Mouse (Mus musculus) testis, adult 2 months (tissue): ENCODE measurements around the gene Cdc42ep1. TPM values are rescaled to one million over a fixed set of nuclear protein-coding genes. Genes with fewer than 3 reads are reported as not detected.

Experiments
- H3K27ac ChIP-seq: fragments of 200-500 bp; 2 replicates; pipeline ENCODE4 v1.5.1; 2012; ENCODE audit warnings: low read depth, low read length; ENCODE audit not compliant: control insufficient read depth, insufficient read depth
- H3K27me3 ChIP-seq: fragments of 200-500 bp; 2 replicates; pipeline ENCODE4 v1.6.1; 2012; ENCODE audit warnings: mild to moderate bottlenecking, low read length, moderate library complexity; ENCODE audit not compliant: control insufficient read depth, insufficient read depth
- H3K36me3 ChIP-seq: fragments of 200-500 bp; 2 replicates; pipeline ENCODE4 v1.6.1; 2012; ENCODE audit warnings: mild to moderate bottlenecking, low read length; ENCODE audit not compliant: control insufficient read depth, insufficient read depth
- H3K4me1 ChIP-seq: fragments of 200-500 bp; 2 replicates; pipeline ENCODE4 v1.6.1; 2012; ENCODE audit warnings: low read length; ENCODE audit not compliant: control insufficient read depth, insufficient read depth
- H3K4me3 ChIP-seq: fragments of 200-500 bp; 2 replicates; pipeline ENCODE4 v1.5.1; 2012; ENCODE audit warnings: low read depth, mild to moderate bottlenecking, low read length, moderate library complexity, mixed read lengths; ENCODE audit not compliant: control insufficient read depth
- CTCF ChIP-seq: fragments of 200-500 bp; IDR thresholded peaks from 2 replicates; pipeline ENCODE4 v1.5.1; 2012; ENCODE audit warnings: low read depth, mild to moderate bottlenecking, inconsistent platforms, low read length, moderate library complexity; ENCODE audit not compliant: control insufficient read depth, insufficient read depth, insufficient replicate concordance
- POLR2A ChIP-seq: fragments of 200-500 bp; IDR thresholded peaks from 2 replicates; pipeline ENCODE4 v1.6.1; 2012; ENCODE audit warnings: low read depth, mild to moderate bottlenecking, inconsistent platforms, low read length, moderate library complexity; ENCODE audit not compliant: control insufficient read depth
- polyA plus RNA-seq: library from polyadenylated mRNA; depleted of rRNA; stranded (reverse); fragments of >200 nt; gene quantifications from 2 replicates; pipeline ENCODE4 v1.2.3, GENCODE M21; 2012

The Cdc42ep1 gene
- polyA plus RNA-seq, 1 experiment, result 2.9 TPM

DNA sequence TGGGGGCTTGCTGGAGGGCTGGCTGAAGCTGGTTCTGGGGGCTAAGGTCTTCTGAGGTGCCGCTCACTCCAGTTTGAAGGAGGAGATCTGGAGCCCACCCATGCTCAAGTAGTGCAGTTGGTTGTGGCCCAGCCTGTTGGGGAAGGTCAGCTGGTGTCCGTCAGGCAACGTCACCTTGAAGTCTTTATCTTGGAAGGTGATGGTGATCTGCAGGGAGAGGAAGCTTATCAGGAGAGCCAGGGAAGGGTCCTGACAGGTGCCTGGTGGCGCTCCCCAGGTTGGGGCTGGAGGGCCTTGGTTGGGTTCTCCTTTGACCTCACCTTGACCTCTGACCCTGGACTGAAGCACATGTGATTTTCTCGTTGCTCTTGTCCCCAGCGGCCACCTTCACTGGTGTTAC lies 8.5 kb downstream of the Cdc42ep1 start:
- Histone ChIP-seq H3K27ac (no peak overlapping the region), H3K4me3 (no peak overlapping the region), H3K36me3 (no peaks in the 10 kb centered on the region), H3K27me3 (no peaks in the 10 kb centered on the region), H3K4me1 (peaks cover 8% of the 10 kb centered on the region)
- TF ChIP-seq CTCF (no peak), POLR2A (no peak)

DNA sequence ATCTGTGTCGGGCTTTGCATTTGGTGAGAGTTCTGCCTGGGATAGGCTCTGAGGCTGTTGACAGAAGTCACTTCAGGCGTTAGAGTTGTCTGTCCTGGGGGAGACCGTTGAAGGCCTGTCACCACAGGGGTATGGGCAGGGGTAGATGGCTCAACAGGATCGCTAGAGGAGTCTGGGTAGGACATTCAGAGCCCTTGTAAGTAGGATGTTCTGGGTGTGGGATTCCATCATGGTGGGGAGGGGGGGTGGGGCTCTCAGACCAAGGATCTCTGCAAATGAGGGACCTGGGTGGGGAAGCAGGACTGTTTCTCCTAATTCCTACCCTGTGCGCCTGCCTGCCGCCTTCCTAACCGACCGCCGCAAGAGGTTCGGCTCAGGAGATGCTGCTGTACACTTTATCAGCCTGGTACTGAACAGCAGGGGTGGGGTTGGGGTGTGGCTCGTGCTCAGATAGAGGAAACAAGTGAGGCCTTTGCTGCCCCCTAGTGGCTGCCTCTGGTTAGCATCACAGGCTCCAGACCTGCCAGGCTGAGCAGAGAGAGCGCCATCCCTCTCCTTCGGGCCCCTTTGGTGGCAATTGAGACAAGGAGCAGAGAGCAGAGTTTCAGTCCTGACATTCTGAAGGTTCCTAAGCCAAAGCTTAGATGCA lies 9.2 kb downstream of the Cdc42ep1 start:
- no peaks in the 10 kb centered on the region for H3K36me3 ChIP-seq
- H3K4me1 ChIP-seq, result peaks cover 8% of the 10 kb centered on the region
- TF ChIP-seq POLR2A, result no peak
- TF ChIP-seq CTCF, result peak; percentile 92
- no peaks in the 10 kb centered on the region for H3K27me3 ChIP-seq
- H3K27ac ChIP-seq, result no peak overlapping the region
- H3K4me3 ChIP-seq, result peak overlapping the region; percentile 44

DNA sequence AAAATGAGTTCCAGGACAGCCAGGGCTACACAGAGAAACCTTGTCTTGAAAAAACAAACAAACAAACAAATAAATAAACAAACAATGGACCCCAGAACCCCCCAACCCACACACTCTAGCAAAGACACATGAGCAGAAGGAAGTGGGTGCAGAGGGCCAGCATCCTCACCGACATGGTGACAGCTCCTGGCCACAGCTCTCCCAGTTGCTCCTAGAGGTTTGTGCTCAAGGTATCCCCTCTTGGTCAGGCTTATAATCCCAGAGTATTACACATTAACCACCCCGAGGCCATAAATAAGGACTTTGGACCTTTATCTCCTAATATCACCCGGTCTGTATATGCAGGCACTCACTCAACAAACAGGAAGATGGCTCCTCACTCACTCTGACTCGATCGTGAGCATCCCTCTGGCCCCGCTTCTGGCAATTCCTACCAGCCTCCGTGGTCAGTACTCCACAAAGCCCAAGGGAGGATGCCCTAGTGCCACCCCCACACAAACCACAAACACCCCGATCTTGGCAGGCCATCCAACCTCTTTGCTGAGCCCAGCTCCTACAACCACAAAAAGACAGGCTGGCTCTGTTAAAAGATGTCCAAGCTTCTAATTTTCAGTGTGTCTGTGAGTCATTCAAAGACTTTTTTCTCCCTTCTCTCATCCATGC lies 13.0 kb downstream of the Cdc42ep1 start, which contains the start of gene Lgals2:
TSS of gene Lgals2 (minus strand) at position 227 of the 663 bp plus-strand sequence.
- H3K27ac ChIP-seq, result no peak within 1 kb of the TSS
- no peaks in the 10 kb centered on the region for H3K36me3 ChIP-seq
- no peak within 1 kb of the TSS for H3K4me3 ChIP-seq
- TF ChIP-seq CTCF (no peak), POLR2A (no peak)
- peaks cover 7% of the 10 kb centered on the region for H3K4me1 ChIP-seq
- H3K27me3 ChIP-seq, result no peaks in the 10 kb centered on the region

GRCm38 (mm10) chr15:78857009-78857408 lies 14.6 kb downstream of the Cdc42ep1 start:
- no peaks in the 10 kb centered on the region; the same call in 1 of the 2 replicates for H3K4me1 ChIP-seq
- no peak overlapping the region for H3K27ac ChIP-seq
- TF ChIP-seq POLR2A (no peak), CTCF (no peak)
- no peaks in the 10 kb centered on the region for H3K36me3 ChIP-seq
- H3K27me3 ChIP-seq, result no peaks in the 10 kb centered on the region
- H3K4me3 ChIP-seq, result no peak overlapping the region

- H3K27me3 ChIP-seq, result no peaks in the 10 kb centered on the region
- no peaks in the 10 kb centered on the region for H3K36me3 ChIP-seq
- no peak for TF ChIP-seq CTCF
- no peak for TF ChIP-seq POLR2A
- no peak overlapping the region for H3K4me3 ChIP-seq
- peaks cover 8% of the 10 kb centered on the region for H3K4me1 ChIP-seq
- H3K27ac ChIP-seq, result no peak overlapping the region
Measured at GRCm38 (mm10) chr15:78859311-78859710, 16.9 kb downstream of the Cdc42ep1 start.

GRCm38 (mm10) chr15:78859714-78860113 lies 17.3 kb downstream of the Cdc42ep1 start:
- no peak for TF ChIP-seq POLR2A
- TF ChIP-seq CTCF, result no peak
- H3K27ac ChIP-seq, result no peak overlapping the region
- H3K36me3 ChIP-seq, result no peaks in the 10 kb centered on the region
- H3K4me1 ChIP-seq, result peaks cover 9% of the 10 kb centered on the region
- no peaks in the 10 kb centered on the region for H3K27me3 ChIP-seq
- H3K4me3 ChIP-seq, result no peak overlapping the region

DNA sequence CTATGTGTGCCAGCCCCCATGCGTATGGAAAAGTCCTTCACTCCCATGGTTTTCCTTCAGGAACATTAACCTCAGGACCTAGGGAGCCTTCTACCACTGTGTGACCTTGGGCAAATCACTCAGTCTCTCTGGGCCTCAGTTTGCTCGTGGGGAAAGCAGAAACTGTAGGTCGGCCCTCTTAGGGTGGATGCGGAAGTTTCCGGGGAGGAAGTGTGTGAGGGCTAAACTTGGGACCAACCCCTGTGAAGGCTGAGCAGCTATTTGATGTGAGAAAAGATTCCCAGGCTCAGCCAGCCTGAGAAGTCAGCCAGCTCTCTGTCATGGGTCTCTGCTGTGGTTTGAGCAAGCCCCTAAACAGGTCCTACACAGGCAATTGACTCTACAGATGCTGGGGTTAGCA lies 19.9 kb downstream of the Cdc42ep1 start:
- TF ChIP-seq CTCF (no peak), POLR2A (no peak)
- Histone ChIP-seq H3K4me3 (no peak overlapping the region), H3K4me1 (peaks cover 9% of the 10 kb centered on the region), H3K27me3 (no peaks in the 10 kb centered on the region), H3K27ac (no peak overlapping the region), H3K36me3 (no peaks in the 10 kb centered on the region)
